Mouse (Mus musculus) megakaryocyte, embryonic 14.5 days (primary cell): ENCODE results near the gene Vnn3.

Experiments used
- FLI1 ChIP-seq: IDR thresholded peaks from 2 replicates; pipeline ENCODE4 v1.6.1; 2012; ENCODE audit warnings: low read length, inconsistent platforms, mixed read lengths
- GATA1 ChIP-seq: IDR thresholded peaks from 3 replicates; pipeline ENCODE4 v1.6.1; 2012; ENCODE audit warnings: mixed read lengths, low read length, inconsistent platforms, borderline replicate concordance

DNA sequence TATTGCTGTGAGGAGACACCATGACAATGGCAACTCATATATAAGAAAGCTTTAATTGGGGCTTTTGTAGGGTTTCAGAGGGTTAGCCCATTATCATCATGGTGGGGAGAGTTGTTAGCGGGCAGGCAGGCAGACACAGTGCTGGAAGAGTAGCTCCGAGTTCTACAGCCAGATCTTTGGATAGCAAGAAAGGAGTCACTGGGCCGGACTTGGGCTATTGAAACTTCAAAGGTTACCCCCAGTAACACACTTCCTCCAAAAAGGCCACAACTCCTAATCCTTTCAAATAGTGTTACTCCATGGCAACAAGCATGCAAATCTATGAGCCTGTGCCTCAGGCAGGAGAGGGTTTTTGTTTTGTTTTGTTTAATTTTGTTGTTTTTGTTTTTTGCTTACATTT is 49.9 kb downstream of the Vnn3 start:
- no peak for TF ChIP-seq GATA1
- no peak for TF ChIP-seq FLI1
